Mouse (Mus musculus) lung, postnatal 36 days (tissue): ENCODE data around the gene Hist1h4j.

Source experiments
- DNase-seq: peaks from one replicate; pipeline ENCODE4 v3.0.0; 2022; ENCODE audit warnings: mixed read lengths

Gene Hist1h4j

DNA sequence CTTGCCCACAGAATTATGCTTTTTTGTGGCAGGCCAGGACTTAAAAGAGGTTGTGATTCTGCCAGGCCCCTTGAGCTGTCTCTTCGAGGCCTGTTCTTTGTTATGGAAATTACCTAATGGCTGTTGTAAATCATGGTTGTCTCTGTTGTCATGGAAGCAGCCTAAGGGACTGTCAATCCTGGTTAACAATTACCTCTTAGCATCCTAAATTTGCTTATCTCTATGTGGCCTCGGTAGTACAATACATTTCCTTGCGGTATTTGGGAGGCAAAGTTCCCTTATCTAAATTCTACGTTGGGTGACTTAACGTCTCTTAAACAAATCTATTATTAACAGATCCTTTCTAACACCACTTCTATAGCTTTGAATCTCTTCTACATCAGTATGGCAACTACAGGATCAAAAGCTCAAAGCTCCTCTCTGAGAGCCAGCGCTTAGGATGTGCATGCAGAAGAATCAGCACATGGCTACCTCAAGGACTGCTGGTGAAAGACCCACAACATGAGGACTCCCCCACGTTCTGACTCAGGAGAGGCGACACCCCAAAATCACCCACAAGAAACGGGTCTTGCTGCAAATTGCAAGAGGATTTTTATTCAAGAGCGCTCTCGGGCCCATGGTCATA is 6.8 kb upstream of the Hist1h4j start:
- DNase-seq: no peak

DNA sequence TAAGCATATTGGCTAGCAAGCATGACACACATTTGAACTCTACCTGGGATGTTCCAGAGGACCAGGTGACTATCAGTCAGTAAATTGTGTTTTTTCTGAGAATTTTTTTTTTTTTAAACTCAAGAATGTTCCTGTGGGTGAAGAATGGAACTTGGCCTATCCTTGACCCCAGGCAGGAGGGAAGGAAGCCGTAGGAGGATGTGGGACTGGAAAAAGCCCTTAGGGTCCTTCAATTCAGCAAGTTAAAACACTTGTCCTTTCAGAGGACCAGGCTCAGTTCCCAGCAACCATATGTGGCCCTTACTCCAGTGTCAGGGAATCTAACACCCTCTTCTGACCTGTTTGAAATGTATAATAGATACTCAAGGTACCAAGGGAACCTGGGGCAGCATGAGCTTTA is 5.3 kb upstream of the Hist1h4j start:
- no peak for DNase-seq

DNA sequence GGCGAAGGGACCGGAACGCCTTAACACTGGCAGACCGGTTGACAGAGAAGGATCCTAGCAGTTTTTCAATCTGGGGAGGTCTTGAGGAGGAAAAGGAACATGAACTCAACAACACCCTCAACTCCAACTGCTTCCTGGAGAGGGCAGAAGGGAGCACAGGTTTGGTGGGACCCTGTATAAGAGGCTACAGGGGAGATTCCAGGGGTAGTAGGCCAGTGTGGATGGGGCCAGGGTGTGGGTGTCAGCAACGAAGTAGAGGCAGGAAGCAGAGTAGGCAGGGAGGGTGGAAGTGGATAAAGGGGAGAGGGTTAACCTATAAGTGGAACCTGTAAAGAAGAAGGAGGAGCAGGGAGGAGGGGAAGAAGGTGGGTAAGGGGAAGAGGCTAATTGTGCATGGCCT is 1.4 kb upstream of the Hist1h4j start:
- no peak for DNase-seq

DNA sequence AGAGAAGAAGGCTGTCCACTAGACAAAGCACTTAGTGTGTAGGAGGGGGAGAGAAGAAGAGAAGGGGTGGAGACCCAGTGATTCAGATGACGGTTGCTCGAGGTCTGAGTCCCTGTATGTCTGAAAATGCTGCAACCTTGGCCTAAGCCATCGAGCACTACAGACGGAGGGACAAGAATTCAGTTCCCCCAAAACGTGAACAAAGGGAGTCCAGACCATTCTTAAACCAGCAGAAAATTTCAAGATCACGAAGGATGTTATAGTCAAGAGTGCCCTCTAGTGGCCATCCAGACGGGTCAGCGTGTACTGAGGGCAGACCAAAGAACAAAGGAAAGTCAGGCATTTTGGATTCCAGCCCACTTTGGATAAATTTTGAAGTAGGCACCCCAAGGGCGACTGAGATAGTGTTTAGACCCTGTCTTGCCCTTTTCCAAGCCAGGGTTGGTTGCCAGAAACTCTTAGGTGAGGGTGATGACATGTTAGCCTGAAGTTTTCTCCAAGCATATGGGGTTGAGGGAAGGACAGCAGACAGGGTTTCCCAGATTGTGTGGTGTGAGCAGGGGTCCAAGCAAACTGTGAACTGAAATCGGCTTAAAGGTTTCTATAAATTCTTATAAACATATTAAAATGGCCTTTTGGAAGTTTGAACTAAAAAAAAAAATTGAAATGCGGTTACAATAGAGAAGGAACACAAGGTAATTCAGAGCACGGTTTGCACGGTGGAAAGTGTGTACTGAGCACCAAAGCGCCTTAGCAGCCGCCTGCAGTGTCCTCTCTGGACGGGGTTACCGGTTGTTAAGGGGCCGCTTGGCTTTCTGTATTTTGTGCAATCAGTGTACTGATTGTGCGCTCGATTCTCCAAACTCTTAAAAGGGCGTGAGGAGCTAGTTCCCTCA is 606 bp upstream of the Hist1h4j start:
- DNase-seq: peak; percentile 92

DNA sequence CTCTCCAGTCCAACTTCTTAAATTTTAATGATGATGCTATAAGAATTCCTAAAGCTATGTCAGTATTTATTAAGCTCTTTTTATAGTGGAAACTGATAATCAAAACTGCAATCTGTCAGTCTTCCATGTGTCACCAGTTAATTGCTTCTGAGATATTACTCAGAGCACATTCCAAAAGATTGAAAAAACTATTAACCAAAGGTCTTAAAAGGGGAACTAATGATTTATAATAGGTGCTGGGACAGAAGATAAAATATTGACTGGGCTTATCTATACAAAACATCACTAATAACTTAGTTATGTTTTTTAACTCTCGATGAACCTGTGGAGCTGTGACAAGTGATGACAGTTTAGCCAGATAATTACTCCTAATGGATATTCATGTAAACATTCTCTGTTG is 10.1 kb downstream of the Hist1h4j start:
- no peak for DNase-seq

DNA sequence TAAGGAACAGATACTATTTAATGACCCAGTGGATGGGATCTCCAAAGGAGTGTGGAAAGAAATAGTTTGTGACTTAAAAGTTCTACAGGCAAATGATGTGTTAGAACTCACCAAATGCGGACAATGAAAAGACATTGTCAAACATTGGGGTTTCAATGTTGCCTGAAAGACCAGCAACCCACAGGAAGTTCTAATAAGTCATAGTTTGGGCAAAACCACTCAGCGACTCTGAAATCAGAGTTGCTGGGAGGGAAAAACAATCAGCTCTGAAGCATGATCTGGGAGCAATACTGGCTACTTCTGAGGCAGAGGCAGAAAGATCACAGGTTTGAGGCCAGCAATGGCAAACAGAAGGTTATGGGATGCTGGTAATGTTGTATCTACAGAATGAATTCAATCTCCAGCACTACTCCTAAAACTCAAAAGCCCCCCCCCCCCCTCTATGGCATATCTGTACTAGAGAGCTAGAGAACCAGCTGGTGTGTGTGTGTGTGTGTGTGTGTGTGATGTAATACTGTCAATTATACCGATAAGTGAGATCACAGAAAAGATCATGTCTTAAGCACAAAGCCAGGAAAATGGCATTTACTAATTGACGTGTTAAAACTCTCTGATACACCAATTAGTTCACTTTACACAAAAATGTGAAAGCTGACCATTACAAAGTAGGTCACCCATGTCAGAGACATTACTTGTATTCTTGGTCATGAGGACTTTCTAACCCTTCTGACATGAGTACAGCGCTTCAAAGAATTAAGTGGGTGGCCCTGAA is 14.7 kb downstream of the Hist1h4j start:
- DNase-seq: no peak

DNA sequence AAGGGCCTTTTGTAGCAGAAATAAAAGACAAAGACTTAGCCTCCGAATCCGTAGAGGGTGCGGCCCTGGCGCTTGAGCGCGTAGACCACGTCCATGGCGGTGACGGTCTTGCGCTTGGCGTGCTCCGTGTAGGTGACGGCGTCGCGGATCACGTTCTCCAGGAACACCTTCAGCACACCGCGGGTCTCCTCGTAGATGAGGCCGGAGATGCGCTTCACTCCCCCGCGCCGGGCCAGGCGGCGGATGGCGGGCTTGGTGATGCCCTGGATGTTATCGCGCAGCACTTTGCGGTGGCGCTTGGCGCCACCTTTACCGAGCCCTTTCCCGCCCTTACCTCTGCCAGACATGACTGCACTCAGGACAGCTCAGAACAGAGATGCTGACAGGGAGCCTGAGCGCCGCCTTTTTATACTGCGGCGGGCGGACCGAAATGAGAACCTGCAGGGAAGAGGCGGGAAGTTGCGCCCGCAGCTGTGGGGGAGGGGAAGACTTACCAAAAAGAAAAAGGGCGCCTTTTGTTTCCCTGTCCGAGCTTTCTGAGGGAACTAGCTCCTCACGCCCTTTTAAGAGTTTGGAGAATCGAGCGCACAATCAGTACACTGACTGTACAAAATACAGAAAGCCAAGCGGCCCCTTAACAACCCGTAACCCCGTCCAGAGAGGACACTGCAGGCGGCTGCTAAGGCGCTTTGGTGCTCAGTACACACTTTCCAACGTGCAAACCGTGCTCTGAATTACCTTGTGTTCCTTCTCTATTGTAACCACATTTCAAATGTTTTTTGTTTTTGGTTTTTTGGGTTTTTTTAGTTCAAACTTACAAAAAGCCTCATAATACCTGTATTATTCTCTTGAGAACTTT is 15.5 kb downstream of the Hist1h4j start, which contains the start of gene Hist1h4k:
Hist1h4k (minus strand) TSS at position 347 of the 859 bp plus-strand sequence.
- peak; percentile 91 for DNase-seq

DNA sequence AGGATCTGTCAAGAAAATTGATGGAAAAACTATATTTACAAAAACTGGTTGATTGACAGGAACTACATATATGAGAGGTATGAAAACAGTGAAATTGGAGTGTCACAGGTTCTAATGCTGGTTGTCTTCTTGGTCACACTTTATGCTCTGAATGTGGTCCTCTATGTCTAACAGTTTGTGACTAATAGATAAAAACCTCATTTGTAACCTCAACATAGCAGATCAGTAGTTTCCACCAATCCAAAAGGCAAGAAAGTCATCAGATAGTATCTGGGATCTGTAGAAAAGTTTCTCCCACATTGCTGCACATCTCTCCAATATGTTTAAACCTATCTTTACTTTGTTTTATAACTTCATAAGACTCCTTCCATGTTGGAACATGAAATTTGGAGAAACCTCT is 16.6 kb downstream of the Hist1h4j start:
- DNase-seq: no peak

DNA sequence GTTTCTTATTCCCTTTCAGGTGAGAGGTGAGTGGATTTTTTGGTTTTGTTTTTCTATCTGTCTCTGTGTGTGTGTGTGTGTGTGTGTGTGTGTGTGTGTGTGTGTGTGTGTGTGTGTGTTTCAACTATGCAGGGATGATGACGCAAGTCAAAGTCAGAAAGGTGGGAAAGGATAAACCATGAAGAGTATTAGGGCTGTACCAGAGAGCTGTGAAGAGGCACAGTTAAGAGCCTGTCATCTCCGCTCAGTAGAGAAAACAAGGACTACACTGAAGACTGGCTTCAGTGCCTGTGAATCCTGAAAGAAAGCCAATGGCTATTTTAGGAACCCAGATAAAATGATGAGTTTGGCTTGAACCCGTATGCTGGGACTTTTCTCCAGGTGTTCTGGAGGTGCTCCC is 17.0 kb downstream of the Hist1h4j start:
- DNase-seq: no peak

DNA sequence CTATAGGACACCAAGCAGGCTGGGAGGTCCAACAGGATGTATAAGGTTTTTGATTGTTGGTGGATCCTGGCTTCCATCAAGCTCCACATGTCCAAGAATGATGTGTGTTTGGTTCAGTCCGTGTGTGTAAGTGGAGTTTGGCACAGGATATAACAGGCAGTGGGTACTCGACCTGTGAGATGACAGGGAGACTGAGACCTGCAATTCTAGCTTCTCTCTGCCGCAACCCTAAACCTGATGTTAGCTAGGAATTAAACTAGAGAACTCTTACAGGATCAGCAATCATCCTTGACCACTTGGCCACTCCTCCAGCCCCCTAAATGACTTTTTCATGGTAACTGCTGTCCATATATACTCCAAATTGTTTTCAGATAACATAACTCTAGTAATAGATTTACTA is 17.5 kb downstream of the Hist1h4j start:
- no peak for DNase-seq

DNA sequence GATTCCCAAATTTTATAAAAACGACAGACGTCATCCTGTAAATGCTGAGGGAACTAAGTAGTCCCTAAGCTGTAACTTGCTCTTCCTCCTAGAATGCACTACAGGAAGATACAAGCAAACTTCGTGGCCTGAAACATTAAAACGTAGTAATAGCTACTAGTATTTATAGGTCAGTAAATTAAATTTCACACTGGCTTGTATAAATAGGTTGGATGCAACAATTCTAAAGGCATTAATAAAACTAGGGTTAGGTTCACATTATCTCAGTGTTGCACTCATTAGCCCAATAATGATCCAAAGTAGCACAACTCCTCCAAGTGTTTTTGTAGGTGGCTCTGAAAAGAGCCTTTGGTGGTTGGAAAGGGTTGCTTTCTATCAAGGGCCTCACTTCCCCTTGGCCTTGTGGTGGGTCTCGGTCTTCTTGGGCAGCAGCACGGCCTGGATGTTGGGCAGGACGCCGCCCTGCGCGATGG is 18.2 kb downstream of the Hist1h4j start:
- no peak for DNase-seq

DNA sequence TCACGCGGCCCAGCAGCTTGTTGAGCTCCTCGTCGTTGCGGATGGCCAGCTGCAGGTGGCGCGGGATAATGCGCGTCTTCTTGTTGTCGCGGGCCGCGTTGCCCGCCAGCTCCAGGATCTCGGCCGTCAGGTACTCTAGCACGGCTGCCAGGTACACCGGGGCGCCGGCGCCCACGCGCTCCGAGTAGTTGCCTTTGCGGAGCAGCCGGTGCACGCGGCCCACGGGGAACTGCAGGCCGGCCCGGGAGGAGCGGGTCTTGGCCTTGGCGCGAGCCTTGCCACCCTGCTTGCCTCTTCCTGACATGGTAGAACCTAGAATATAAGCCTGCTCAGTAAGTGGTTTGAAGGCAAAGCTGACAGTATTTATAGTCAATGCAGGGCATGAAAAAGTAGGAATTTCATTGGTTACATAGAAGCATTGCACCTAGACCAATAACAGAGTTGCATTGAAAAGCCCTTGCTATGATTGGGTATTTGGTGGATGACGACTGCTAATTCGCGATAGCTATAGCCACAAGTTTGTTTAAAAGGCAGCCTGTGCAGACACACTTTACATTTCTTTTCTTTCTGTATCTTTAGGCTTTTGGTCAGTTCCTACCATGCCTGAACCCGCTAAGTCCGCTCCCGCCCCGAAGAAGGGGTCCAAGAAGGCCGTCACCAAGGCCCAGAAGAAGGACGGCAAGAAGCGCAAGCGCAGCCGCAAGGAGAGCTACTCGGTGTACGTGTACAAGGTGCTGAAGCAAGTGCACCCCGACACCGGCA is 18.8 kb downstream of the Hist1h4j start, which contains the start of the genes Hist1h2ak and Hist1h2bn:
Hist1h2ak (minus strand) TSS at position 304 of the 762 bp plus-strand sequence.
Hist1h2bn (plus strand) TSS at position 600 of the 762 bp plus-strand sequence.
- DNase-seq: peak; percentile 87

DNA sequence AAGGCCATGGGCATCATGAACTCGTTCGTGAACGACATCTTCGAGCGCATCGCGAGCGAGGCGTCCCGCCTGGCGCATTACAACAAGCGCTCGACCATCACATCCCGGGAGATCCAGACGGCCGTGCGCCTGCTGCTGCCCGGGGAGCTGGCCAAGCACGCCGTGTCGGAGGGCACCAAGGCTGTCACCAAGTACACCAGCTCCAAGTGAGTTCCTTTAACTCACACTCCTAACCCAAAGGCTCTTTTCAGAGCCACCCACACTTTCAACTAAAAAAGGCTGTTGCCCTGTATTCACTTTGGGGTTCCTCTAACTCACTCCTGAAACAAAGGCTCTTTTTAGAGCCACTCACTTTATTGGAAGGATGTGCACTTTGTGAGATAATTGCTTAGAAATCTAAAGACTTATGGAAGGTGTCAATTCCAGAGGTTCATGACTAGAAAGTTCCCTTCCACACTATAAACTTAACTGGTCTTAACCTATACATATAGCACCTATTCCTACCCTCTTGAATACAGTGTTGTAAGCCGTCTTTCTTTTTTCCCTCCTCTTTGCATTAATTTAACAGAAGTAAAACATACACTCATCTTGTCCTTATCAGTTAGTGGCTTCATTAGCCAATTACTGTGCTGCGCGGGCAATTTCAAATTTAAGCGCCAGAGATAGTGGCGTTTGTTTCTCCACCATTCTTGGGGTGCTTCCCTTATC is 19.6 kb downstream of the Hist1h4j start:
- DNase-seq: peak; percentile 32

DNA sequence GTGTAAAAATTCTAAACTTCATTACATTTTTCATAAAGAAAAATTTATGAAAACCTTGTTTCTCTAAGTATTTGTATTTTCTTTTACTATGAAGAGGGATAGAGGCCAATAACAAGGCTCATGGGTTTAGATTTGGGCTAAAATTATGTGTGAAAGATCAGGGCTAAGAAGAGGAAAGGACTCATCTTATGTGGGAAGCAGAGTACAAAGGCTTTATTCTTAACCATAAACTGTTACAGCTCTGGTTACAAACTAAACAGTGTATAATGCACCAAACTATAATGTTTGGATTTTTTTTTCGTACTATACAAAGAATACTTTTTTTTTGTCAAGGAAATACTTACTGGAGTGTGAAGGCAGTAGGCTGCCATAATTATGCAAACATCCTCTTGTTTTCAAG is 20.8 kb downstream of the Hist1h4j start:
- DNase-seq: no peak

DNA sequence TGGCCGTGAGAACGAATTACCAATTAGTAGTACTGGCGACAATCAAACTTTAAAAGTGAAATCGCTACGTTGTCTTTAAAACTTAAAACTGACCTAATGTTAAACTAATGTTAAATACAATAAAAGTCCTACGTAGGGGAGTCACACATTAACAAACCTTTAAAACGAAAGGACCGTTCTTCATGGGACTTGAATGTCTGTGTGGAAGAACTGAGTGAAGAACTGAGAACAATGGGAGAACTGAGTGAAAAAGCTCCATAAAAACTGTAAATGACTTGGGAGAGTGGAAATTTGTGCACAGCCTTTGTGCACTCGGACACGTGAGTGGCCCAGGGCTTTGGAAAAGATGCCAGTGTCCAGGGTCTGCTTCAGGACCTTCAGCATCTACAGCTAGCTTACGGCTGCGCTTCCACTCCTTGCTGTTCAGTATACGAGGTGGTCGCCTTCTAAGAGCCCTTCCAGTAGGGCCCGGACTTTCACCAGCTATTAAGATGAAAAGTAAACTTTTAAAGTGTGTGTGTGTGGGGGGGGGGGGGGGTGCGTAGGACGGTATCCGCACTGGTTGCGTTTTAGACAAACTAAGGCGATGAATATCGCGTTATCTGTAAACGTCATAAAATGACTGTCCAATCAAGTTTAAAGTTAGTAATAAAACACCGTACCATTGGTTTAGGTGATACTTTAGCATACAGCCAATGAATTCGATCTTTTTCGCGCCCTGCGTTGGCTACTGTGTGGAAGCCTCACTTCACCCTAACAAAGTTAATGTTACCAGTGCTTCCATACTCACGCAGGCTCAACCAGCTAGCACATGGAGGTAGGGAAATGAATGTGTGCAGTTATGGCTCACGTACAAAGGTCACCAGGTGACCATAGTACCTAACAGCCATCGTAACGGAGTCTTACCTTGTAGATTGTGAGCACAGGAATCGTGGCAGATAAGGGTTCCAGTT is 44.2 kb downstream of the Hist1h4j start:
- DNase-seq: peak; percentile 88

DNA sequence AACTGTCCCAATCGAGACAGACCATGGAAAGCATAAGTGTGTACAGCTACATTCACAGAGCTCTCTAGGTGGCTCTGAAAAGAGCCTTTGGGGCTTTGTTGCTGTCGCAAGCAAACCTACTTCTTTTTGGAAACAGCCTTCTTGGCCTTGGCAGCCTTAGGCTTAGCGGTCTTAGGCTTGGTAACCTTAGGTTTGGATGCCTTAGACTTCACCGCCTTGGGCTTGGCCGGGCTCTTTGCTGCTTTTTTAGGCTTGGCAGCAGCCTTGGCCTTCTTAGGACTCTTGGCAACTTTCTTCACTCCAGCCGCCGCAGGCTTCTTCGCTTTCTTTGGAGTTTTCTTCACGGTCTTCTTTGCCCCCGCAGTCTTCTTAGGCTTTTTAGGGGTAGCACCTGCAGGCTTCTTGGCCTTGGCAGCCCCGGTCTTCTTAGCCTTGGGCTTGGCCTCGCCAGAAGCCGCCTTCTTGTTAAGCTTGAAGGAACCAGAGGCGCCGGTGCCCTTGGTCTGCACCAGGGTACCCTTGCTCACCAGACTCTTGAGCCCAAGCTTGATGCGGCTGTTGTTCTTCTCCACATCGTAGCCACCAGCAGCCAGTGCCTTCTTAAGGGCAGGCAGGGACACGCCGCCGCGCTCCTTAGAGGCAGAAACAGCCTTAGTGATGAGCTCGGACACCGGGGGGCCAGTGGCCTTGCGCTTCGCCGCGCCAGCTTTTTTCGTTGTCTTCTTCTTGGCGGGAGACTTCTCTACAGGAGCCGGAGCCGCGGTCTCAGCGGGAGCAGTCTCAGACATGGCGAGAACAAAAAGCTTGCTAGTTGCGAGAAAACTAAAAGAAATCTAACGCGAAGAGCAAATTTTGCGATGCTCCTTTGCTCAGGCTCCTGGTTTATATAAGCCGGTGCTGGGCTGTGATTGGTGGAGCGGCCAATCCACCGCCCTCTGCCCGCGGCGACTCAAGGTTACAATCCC is 45.2 kb downstream of the Hist1h4j start, which contains the start of gene Hist1h1b:
Hist1h1b (minus strand) TSS at position 859 of the 965 bp plus-strand sequence.
- DNase-seq: peak; percentile 53

DNA sequence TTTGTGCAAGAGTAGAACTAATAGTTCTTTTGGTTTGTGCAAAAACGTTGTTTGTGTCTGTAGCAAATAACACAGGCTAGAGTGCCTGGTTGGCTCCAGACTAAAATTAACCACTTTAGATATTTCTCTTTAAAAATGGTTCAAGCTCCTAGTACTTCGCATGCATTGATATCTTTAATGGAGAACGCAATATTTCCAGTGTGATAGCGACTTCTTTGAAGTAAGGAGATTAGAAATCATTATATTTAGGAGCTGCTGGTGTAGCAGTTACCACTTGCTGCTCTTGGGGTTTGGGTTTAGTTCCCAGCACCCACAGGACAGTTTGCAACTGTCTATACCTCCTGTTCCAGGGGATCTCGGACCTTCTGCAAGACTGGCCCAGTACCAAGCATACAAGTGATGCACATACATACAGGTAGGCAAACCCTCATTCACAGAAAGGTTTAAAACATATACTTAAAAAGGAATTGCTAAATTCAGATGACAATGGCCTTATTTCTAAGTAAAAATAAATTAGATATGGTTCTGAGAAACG is 46.2 kb downstream of the Hist1h4j start:
- DNase-seq: no peak

DNA sequence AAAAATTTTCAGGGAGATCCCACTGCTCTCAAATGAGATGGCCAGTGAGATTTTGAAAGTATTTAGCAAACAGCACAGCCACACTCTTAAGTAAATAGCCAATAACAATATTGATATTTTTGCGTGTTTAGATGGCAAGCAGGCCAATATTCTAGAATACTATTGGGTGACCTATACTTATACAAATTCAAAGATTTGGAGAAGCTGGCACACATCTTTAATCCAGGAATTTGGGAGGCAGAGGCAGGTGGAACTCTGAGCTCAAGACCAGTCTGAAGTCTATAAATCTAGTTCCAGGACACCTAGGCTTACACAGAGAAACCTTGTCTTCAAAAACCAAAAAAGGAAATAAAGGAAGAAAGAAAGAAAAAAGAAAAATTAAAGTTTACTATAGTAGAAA is 46.8 kb downstream of the Hist1h4j start:
- DNase-seq: no peak
